Mouse (Mus musculus) G1E (cell line): Measurements from ENCODE around the gene Lrrc8a. TPM values are rescaled to one million over a fixed set of nuclear protein-coding genes. Genes with fewer than 3 reads are reported as not detected.
A peak's percentile ranks its signal among the peaks of the same experiment; 100 is the strongest.

Experiments
- ATAC-seq: 2 replicates; pipeline ENCODE4 v1.8.0; 2016; ENCODE audit warnings: mild to moderate bottlenecking; ENCODE audit not compliant: insufficient number of reproducible peaks, poor library complexity, low FRiP score, severe bottlenecking; ENCODE audit errors: extremely low read depth
- DNase-seq: peaks from one replicate; pipeline ENCODE4 v3.0.0; 2012; ENCODE audit warnings: low spot score
- H3K27me3 ChIP-seq: 2 replicates; pipeline ENCODE4 v1.6.1; 2012; ENCODE audit warnings: mild to moderate bottlenecking, low read length, inconsistent platforms; ENCODE audit not compliant: insufficient read depth
- H3K36me3 ChIP-seq: replicated peaks from 2 replicates; pipeline ENCODE3; 2012; ENCODE audit warnings: mild to moderate bottlenecking, inconsistent platforms
- H3K4me1 ChIP-seq: 2 replicates; pipeline ENCODE4 v1.6.1; 2012; ENCODE audit warnings: low read depth, low read length, inconsistent platforms, mixed read lengths; ENCODE audit not compliant: insufficient read depth
- H3K4me3 ChIP-seq: 2 replicates; pipeline ENCODE4 v1.5.1; 2012; ENCODE audit warnings: low read depth, mild to moderate bottlenecking, inconsistent platforms, low read length, moderate library complexity, mixed read lengths
- H3K9me3 ChIP-seq: replicated peaks from 2 replicates; pipeline ENCODE4 v1.6.1; 2012; ENCODE audit warnings: inconsistent platforms
- CTCF ChIP-seq: IDR thresholded peaks from 2 replicates; pipeline ENCODE4 v1.5.1; 2012; ENCODE audit warnings: low read depth, low read length, inconsistent platforms, mixed read lengths
- GATA1 ChIP-seq: IDR thresholded peaks from 2 replicates; pipeline ENCODE4 v1.6.1; 2012; ENCODE audit warnings: borderline replicate concordance, low read length, inconsistent platforms, mixed read lengths
- GATA2 ChIP-seq: IDR thresholded peaks from 2 replicates; pipeline ENCODE4 v1.6.1; 2012; ENCODE audit warnings: low read depth, low read length, inconsistent platforms, borderline replicate concordance
- POLR2AphosphoS5 ChIP-seq: IDR thresholded peaks from 2 replicates; pipeline ENCODE4 v1.6.1; 2012; ENCODE audit warnings: low read depth, low read length, inconsistent platforms; ENCODE audit not compliant: insufficient replicate concordance
- TAL1 ChIP-seq: conservative IDR thresholded peaks from 2 replicates; pipeline ENCODE4 v1.6.1; 2012; ENCODE audit warnings: low read depth, low read length, inconsistent platforms, mixed read lengths
- polyA plus RNA-seq: library from polyadenylated mRNA; stranded (reverse); fragments of >175 nt; gene quantifications from 2 replicates; pipeline ENCODE4 v1.2.3, GENCODE M21; 2012
- total RNA-seq, 2 experiments: library from RNA; stranded (forward) in 1 of 2; stranded (reverse) in 1 of 2; fragments of 200-1000 nt in 1 of 2; fragments of >200 nt in 1 of 2; fragmentation: Nextera tagmentation in 1 of 2; gene quantifications; 2 replicates each; pipeline ENCODE4 v1.2.3; 2014 to 2017

Gene Lrrc8a
- total and polyA plus RNA-seq, 3 experiments, result 5.0 to 22.4 (median 6.7) TPM

DNA sequence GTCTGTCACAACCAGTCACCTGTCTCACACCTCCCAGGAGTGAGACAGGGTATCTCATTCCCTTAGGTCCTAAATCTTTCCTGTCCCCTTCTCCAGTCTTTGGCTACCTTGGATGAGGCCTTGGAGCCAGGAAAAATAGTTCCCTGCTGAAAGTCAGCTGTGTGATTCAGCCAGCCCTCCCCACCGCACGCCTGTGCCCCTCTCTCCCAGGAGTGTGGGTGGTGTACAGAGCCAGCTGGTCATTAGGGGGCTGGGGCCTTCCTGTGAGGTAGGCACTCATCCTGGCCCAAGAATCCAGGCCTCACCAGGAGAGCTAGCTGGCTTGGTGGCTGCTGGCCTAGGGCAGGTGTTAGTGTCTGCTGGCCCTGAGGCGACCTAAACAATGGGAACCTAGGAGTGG is 15.0 kb downstream of the Lrrc8a start:
- DNase-seq, result no peak

DNA sequence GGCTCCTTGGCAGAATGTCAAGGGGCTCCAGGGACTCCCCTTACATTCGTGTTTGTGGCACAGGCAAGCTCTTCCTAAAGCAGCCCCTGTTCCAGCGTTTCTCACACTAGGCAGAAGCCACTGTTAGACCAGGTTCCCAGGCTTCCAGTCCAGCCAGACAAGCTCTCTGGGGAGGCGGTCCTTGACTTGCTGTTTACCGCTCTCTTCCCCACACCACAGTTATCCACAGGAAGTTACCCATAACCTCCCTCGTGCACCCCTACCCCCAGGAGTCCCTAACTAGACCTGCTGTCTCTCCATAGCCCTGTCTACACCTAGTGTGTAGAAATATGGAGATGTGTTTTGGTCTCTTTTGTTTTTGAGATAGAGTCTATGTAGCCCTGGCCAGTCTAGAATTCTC is 16.3 kb downstream of the Lrrc8a start:
- no peak overlapping the region for H3K4me3 ChIP-seq
- H3K27me3 ChIP-seq, result no peaks in the 10 kb centered on the region
- TF ChIP-seq GATA2, result no peak
- no peak for TF ChIP-seq GATA1
- TF ChIP-seq TAL1, result no peak
- TF ChIP-seq CTCF, result no peak
- no peak for TF ChIP-seq POLR2AphosphoS5
- DNase-seq (no peak), ATAC-seq (no peak)
- peaks cover 53% of the 10 kb centered on the region for H3K4me1 ChIP-seq
- no peaks in the 10 kb centered on the region for H3K9me3 ChIP-seq
- peaks cover 98% of the 10 kb centered on the region for H3K36me3 ChIP-seq

More for the DNA sequence above, 15.0 kb downstream of the Lrrc8a start:
- ATAC-seq, result no peak
- TF ChIP-seq POLR2AphosphoS5, result no peak
- no peak for TF ChIP-seq GATA1
- TF ChIP-seq TAL1, result no peak
- Histone ChIP-seq H3K9me3 (no peaks in the 10 kb centered on the region), H3K27me3 (no peaks in the 10 kb centered on the region), H3K4me3 (no peak overlapping the region), H3K36me3 (peaks cover 98% of the 10 kb centered on the region), H3K4me1 (peaks cover 42% of the 10 kb centered on the region)

DNA sequence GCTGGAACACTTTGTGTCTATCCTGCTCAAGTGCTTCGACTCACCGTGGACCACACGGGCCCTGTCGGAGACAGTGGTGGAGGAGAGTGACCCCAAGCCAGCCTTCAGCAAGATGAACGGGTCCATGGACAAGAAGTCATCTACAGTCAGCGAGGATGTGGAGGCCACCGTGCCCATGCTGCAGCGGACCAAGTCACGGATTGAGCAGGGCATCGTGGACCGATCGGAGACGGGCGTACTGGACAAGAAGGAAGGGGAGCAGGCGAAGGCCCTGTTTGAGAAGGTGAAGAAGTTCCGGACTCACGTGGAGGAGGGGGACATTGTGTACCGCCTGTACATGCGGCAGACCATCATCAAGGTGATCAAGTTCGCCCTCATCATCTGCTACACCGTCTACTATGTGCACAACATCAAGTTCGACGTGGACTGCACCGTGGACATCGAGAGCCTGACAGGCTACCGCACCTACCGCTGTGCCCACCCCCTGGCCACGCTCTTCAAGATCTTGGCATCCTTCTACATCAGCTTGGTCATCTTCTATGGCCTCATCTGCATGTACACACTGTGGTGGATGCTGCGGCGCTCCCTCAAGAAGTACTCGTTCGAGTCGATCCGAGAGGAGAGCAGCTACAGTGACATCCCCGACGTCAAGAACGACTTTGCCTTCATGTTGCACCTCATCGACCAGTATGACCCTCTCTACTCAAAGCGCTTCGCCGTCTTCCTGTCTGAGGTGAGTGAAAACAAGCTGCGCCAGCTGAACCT is 18.3 kb downstream of the Lrrc8a start:
- TF ChIP-seq CTCF, result 0 out of 2 replicates have a peak, but pooled peaks have one; percentile 3
- TF ChIP-seq POLR2AphosphoS5, result no peak
- no peak for TF ChIP-seq GATA1
- no peak for TF ChIP-seq TAL1
- H3K27me3 ChIP-seq, result no peaks in the 10 kb centered on the region
- H3K36me3 ChIP-seq, result peaks cover 98% of the 10 kb centered on the region
- ATAC-seq (no peak), DNase-seq (no peak)
- peaks cover 56% of the 10 kb centered on the region for H3K4me1 ChIP-seq
- no peaks in the 10 kb centered on the region for H3K9me3 ChIP-seq
- H3K4me3 ChIP-seq, result no peak overlapping the region; the same call in 1 of the 2 replicates

DNA sequence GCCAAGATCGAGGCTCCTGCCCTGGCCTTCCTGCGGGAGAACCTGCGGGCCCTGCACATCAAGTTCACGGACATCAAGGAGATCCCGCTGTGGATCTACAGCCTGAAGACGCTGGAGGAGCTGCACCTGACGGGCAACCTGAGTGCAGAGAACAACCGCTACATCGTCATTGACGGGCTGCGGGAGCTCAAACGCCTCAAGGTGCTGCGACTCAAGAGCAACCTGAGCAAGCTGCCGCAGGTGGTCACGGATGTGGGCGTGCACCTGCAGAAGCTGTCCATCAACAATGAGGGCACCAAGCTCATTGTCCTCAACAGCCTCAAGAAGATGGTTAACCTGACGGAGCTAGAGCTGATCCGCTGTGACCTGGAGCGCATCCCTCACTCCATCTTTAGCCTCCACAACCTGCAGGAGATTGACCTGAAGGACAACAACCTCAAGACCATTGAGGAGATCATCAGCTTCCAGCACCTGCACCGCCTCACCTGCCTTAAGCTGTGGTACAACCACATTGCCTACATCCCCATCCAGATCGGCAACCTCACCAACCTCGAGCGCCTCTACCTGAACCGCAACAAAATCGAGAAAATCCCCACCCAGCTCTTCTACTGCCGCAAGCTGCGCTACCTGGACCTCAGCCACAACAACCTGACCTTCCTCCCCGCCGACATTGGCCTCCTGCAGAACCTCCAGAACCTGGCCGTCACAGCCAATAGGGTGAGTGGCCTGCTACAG is 19.3 kb downstream of the Lrrc8a start:
- ATAC-seq, result no peak
- H3K36me3 ChIP-seq, result peaks cover 100% of the 10 kb centered on the region
- H3K27me3 ChIP-seq, result no peaks in the 10 kb centered on the region
- H3K4me3 ChIP-seq, result no peak overlapping the region
- H3K4me1 ChIP-seq, result peaks cover 48% of the 10 kb centered on the region
- H3K9me3 ChIP-seq, result no peaks in the 10 kb centered on the region
- DNase-seq, result no peak
- no peak for TF ChIP-seq TAL1

DNA sequence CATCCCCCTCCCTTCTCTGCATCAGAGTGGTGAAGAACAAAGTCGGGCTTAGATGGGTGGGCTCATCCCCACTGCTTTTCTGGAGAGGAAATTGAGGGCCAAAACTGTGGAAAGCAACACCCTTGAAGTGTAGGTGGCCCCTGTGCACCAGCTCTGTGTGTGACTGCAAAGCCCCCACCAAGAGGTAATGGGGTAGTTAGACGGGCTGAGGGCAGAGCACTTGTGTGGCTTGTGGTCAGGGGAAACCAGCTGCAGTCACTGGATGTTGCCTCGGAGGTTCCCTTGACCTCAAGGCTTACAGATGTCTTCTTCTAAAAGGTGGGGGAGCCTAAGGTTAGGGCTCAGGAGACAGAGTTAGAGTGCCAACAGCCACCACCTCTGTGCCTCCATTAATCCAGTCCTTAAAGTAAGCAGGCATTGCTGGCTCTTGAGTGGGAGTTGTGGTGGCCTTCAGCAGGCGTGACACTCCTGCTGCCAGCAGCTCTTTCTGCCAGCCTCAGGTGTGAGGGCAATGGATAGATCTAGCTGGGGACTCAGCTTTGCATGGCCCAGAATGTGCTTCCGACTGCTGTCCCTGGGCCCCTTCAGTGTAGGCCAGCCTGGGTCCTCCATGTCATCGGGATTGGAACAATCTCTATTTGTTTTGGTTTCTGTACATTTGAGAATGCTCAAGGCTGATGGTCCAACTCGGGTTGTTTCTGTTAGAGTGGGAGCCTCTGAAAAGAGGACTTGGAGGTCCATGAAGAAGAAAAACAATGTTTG is 20.4 kb downstream of the Lrrc8a start:
- Histone ChIP-seq H3K4me3 (peak overlapping the region; percentile 14; the same call in 1 of the 2 replicates), H3K4me1 (peaks cover 37% of the 10 kb centered on the region), H3K9me3 (no peaks in the 10 kb centered on the region), H3K36me3 (peaks cover 99% of the 10 kb centered on the region), H3K27me3 (no peaks in the 10 kb centered on the region)
- no peak for TF ChIP-seq TAL1
- TF ChIP-seq POLR2AphosphoS5, result no peak
- no peak for TF ChIP-seq GATA2
- TF ChIP-seq GATA1, result no peak
- TF ChIP-seq CTCF, result no peak
- ATAC-seq (no peak), DNase-seq (peak; percentile 23)

- peak overlapping the region; percentile 28; the same call in 1 of the 2 replicates for H3K4me3 ChIP-seq
- H3K9me3 ChIP-seq, result no peaks in the 10 kb centered on the region
- H3K27me3 ChIP-seq, result no peaks in the 10 kb centered on the region
- no peak for ATAC-seq
- peak; percentile 58 for DNase-seq
- peaks cover 37% of the 10 kb centered on the region for H3K4me1 ChIP-seq
- TF ChIP-seq CTCF (no peak), POLR2AphosphoS5 (no peak), GATA1 (no peak), GATA2 (no peak), TAL1 (no peak)
- H3K36me3 ChIP-seq, result peaks cover 99% of the 10 kb centered on the region
Observed at GRCm38 (mm10) chr2:30258600-30258999, 21.1 kb downstream of the Lrrc8a start.
